Mouse (Mus musculus) adrenal gland, adult 2 months (tissue): ENCODE data around the gene A630076J17Rik. TPM values are rescaled to one million over a fixed set of nuclear protein-coding genes. Genes with fewer than 3 reads are reported as not detected.

ENCODE experiments used
- DNase-seq: peaks from one replicate; pipeline ENCODE4 v3.0.0; 2021
- polyA plus RNA-seq: library from polyadenylated mRNA; depleted of rRNA; stranded (reverse); fragments of >200 nt; gene quantifications from 2 replicates; pipeline ENCODE4 v1.2.3, GENCODE M21; 2012
- total RNA-seq, 2 experiments: library from RNA; stranded (reverse); gene quantifications; 2 replicates each; pipeline ENCODE4 v1.2.3; 2021

Gene A630076J17Rik
- total and polyA plus RNA-seq, 3 experiments, result not detected

DNA sequence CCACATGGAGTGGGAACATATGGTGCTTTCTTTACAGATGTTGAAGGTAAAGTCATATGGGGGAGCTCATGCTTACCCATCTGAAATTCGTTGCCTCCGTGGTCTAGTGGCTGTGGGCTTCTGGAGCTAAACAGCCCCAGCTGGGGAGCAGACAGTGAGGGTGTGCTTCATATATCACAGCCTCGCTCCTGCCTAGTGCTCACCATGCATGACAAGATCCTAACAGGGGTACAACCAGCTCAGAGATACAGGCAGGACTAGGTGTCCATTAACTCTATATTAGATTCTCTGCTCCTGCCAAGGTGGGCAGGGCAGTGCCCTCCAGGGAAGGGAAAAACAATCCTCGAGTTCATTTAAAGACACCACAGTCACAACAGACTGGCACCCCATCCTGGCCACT is 788 bp downstream of the A630076J17Rik start:
- no peak for DNase-seq

DNA sequence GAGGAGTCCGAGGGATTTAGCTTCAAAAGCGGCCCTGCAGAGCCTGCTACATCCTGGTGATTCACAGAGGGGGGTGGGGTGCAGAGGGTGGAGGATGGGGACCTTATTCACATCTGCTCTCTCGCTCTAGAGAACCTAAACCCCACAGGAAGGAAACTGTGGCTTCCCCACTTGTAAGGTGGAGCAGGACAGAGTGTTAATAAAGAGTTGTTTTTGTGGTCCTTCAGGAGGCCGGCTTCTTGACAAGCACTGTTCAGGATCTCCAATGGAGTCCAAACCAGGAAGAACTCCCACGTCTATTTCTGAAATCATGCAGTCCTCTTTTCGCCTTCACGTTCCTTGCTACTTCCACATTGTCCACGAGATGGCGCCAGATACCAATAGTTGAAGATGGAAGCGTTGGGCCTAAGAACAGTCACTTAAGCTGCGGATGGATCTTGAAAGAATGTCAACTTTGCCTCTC is 3.0 kb downstream of the A630076J17Rik start:
- DNase-seq, result peak; percentile 65

GRCm38 (mm10) chr3:107233945-107234344 is 3.5 kb downstream of the A630076J17Rik start:
- no peak for DNase-seq

GRCm38 (mm10) chr3:107238051-107238450 is 7.6 kb downstream of the A630076J17Rik start:
- no peak for DNase-seq

DNA sequence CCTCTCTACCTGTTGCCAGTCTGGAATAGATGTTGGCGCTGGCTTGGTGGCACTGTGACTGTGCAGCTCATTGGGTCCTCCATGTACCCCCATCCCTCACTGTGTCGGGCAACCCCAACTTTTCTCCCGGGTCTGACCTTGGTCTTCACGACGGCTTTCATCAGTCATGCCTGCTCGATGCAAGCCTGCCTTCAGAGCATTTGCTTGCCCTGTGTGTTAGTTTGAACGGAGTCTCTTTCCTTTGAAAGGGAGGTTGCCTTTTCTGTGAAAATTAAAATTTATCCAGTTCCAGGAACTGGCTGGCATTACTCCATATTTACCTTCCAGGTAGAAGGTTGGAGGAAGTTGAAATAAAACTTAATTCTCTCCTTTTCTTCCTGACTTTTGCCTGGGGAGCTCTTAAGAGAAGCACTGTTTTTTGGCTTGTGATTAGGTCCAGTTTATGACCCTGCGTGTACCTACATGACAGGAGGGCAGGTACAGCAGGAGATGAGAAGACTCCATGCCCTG is 8.1 kb downstream of the A630076J17Rik start:
- no peak for DNase-seq

DNA sequence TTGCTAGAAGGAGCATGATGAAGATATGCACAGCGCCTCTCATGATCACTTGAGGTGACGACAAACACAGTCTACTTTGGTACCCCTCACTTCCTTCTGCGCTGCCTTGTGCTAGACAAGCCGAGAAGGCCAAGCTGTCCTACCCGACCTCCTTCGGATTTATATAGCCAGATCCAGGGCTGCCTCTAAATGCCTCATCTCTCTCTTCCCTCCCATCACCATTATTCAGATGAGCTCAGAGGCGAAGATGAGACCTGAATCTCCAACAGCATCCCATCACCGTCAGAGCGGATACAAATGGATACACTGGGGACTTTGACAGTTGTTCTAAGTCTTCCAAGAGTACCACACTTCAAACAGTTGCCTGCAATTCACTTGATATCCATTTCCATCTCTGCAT is 9.2 kb downstream of the A630076J17Rik start, which contains the start of gene Prok1:
Prok1 (minus strand) TSS at position 101 of the 400 bp plus-strand sequence.
- DNase-seq, result no peak

GRCm38 (mm10) chr3:107241389-107242094 is 11.1 kb downstream of the A630076J17Rik start:
- DNase-seq, result no peak

GRCm38 (mm10) chr3:107246876-107247275 is 16.5 kb downstream of the A630076J17Rik start:
- DNase-seq, result no peak

- DNase-seq, result no peak
Observed at GRCm38 (mm10) chr3:107249042-107249441, 18.6 kb downstream of the A630076J17Rik start.

- DNase-seq, result no peak
Observed at GRCm38 (mm10) chr3:107250320-107250719, 19.9 kb downstream of the A630076J17Rik start.

GRCm38 (mm10) chr3:107252035-107252434 is 21.6 kb downstream of the A630076J17Rik start:
- DNase-seq, result no peak

DNA sequence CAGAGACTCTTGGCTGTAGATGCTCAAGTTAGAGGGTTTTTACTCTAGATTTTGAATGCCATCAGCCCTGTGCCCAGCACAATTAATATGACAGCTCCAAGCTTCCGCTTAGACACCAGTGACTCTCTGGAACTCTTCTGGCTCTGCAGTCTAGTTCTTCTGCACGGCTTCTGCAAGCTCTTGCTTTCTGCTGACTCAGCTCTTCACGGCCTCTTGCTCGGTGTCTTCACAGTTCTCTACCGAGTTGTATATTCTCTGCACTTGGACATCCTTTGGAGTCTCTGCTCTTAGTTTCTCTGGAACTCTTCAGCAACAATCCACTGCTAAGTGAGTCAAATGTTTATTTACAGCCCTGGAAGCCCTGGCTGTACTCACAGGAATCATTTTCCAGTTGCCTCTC is 23.5 kb downstream of the A630076J17Rik start:
- no peak for DNase-seq

DNA sequence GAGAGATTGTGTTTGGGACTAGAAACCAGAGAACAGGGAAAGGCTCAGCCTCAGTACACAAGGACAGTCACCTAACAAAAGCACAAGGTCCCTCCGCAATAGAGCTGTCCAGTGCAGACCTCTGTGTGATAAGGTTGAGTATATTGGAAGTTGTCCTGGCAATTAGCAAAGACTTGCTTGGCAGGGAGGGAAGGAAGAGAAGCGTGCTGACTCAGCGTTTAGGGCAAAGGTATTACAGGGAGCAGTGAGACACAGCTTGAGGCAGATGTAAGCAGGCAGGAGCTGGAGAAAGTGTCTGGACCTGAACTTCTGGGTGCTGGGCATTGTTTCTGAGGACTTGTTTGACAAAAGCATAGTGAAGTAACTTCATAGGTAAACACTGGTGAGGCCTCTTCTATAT is 25.6 kb downstream of the A630076J17Rik start:
- DNase-seq, result no peak

GRCm38 (mm10) chr3:107256724-107257123 is 26.3 kb downstream of the A630076J17Rik start:
- no peak for DNase-seq

GRCm38 (mm10) chr3:107257924-107258323 is 27.5 kb downstream of the A630076J17Rik start:
- DNase-seq, result no peak

DNA sequence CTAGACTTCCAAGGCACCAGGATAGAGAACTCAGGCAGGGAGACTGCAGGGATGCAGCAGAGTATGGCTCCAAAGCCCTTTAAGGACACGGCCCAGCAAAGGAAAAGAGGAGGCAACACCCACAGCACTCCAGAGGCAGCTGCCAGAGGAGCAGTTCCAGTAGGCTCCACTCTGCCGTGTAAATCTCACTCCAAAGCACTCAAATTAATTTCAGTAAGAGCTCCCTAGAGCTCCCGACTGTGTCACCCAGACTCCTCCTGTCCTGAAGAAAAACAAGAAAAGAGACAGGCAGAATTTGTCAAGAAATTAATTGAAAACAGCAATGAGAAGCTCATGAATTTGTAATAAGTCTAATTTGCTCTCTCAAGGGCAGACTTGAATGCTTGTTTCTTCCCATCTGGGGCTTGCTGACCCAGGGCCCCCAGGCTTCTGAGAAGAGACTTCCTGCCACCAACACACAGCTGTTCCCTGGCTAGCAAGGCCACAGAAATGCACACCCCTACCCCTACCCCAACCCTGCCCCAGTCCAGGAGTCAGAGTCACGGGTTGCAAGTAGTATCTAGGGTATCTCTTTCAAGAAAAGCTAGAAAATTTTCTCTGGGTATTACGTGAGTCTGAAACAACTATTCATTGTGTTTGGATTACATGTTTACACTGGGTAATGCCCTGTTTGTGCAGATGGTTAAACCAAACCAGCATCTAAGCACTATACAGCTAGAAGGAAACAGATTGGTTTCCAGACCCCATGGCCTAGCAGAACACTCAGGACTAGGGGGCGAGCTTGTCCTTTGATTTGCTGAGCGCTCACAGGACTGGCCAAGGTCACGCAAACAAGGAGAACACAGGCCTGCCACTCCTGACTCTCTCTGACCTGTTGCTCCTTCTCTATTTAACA is 30.8 kb downstream of the A630076J17Rik start:
- DNase-seq, result peak; percentile 23

GRCm38 (mm10) chr3:107261851-107262165 is 31.4 kb downstream of the A630076J17Rik start:
- peak; percentile 60 for DNase-seq

DNA sequence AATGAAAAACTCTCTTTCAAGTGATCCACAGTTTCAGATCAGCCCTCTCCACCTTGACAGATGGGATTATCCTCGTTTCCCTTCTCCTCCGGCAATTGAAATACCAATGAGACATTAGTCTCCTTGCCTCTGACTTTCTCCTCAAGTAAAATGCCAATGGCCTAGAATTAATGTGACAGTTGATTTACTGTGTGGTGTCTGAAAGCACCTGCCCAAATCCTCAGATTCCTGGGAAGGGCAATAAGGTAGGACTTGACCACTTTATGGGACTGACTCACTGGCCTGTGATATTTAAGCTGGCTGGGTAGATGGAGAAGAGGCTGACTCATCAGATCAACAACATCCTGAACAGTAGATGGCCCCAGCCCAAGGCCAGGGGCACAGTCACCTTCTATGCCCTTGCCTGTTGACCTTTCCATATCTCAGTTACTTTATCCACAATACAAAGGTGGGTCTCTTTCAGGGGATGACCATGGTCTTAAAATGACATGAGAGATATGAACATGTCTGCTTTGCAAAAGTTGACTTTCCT is 36.5 kb downstream of the A630076J17Rik start:
- DNase-seq, result peak; percentile 48

DNA sequence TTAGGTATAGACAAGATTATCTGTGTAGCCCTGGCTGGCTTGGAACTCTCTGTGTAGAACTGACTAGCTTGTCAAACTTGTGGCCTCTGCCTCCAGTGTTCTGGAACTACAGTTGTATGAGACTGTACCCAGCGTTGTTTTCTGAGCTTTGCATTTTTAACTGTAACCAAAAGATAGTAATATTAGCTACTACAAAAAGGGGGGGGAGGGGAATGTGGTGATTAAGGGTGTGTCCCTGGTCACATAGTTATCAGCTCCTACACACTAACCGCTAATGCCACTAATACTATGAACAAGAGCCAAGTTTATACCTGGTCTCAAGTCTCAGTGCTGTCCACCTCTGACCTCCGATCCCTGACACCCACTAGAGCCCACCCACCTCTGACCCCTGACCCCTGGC is 42.0 kb downstream of the A630076J17Rik start:
- DNase-seq, result no peak

GRCm38 (mm10) chr3:107273820-107274219 is 43.4 kb downstream of the A630076J17Rik start:
- DNase-seq, result peak; percentile 69

GRCm38 (mm10) chr3:107275351-107275750 is 44.9 kb downstream of the A630076J17Rik start:
- no peak for DNase-seq

DNA sequence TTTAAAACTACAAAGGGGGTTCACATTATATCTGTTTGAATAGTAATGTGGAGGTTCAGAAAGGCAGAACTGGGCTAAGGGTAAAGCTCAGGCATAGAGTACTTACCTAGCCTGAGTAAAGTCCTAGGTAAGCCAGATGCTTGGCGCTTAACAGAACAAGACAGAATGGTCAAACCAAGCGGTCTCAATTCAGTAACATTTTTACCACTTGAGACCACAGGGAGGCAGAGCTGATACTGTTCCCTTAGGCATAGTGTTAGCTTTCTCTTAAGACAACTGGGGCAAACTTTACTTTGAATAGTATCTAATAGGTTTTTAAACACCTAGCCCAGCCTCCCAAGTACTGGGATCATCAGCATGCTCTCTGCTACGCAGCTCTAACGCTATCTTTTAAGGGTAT is 45.6 kb downstream of the A630076J17Rik start:
- DNase-seq, result no peak

DNA sequence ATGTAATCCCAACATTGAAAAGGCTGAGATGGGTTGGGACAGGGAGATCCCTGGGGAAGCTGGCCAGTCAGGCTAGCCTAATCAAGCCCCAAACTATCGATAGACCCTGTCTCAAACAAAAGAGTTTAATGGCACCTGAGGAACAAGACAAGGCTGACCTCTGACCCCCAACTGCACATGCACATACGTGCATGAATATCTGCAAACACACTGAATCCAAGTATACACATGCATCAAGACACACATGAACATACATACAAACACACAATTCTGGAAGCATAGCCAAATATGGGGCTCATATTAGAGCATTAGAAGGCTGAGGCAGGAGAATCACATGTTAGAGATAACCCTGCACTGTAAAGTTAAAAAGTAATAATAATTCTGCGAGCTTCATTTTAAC is 46.2 kb downstream of the A630076J17Rik start:
- no peak for DNase-seq
